Mouse (Mus musculus) midbrain, postnatal 0 days (tissue): ENCODE measurements around the gene Sugct. TPM values are rescaled to one million over a fixed set of nuclear protein-coding genes. Genes with fewer than 3 reads are reported as not detected.

Source experiments
- ATAC-seq: fragments of 200-750 bp; cut with Nextera tagmentation; 2 replicates; pipeline ENCODE4 v1.8.0; 2017; ENCODE audit warnings: moderate number of reproducible peaks, mild to moderate bottlenecking, moderate TSS enrichment, moderate library complexity; ENCODE audit not compliant: low FRiP score
- DNase-seq: peaks from one replicate; pipeline ENCODE4 v3.0.0-alpha.2; 2015; ENCODE audit warnings: low spot score
- H3K27ac ChIP-seq: fragments of 300-500 bp; sonication (generic); 2 replicates; pipeline ENCODE4 v1.5.1; 2014; ENCODE audit warnings: low read depth, mild to moderate bottlenecking, low read length, mixed read lengths
- H3K27me3 ChIP-seq: fragments of 300-500 bp; sonication (generic); 2 replicates; pipeline ENCODE4 v1.6.1; 2014; ENCODE audit warnings: low read length, control low read depth, mixed read lengths; ENCODE audit not compliant: insufficient read depth
- H3K36me3 ChIP-seq: fragments of 300-500 bp; sonication (generic); 2 replicates; pipeline ENCODE4 v1.6.1; 2014; ENCODE audit warnings: low read length, control low read depth, mixed read lengths; ENCODE audit not compliant: insufficient read depth
- H3K4me1 ChIP-seq: fragments of 300-500 bp; sonication (generic); 2 replicates; pipeline ENCODE4 v1.6.1; 2014; ENCODE audit warnings: mild to moderate bottlenecking, control low read depth, antibody characterized with exemption, low read length, mixed read lengths; ENCODE audit not compliant: insufficient read depth
- H3K4me2 ChIP-seq: fragments of 300-500 bp; sonication (generic); 2 replicates; pipeline ENCODE4 v1.6.1; 2014; ENCODE audit warnings: low read depth, mild to moderate bottlenecking, low read length, mixed read lengths; ENCODE audit not compliant: poor library complexity, severe bottlenecking
- H3K4me3 ChIP-seq: fragments of 300-500 bp; sonication (generic); 2 replicates; pipeline ENCODE4 v1.5.1; 2014; ENCODE audit warnings: low read depth, mild to moderate bottlenecking, low read length, moderate library complexity
- H3K9ac ChIP-seq: fragments of 300-500 bp; sonication (generic); replicated peaks from 2 replicates; pipeline ENCODE4 v1.6.1; 2014; ENCODE audit warnings: mild to moderate bottlenecking, low read length, moderate library complexity, mixed read lengths; ENCODE audit not compliant: poor library complexity, severe bottlenecking
- H3K9me3 ChIP-seq: fragments of 300-500 bp; sonication (generic); 2 replicates; pipeline ENCODE4 v1.6.1; 2016; ENCODE audit warnings: low read length, control low read depth
- CTCF ChIP-seq: IDR thresholded peaks from 2 replicates; pipeline ENCODE4 v1.5.1; 2016; ENCODE audit warnings: antibody characterized with exemption, mild to moderate bottlenecking
- WGBS: fragments of 180-500 bp; shearing (Covaris S2); extraction: QIAGEN DNeasy Blood & Tissue Kit; methylation state at CpG from one replicate; pipeline ENCODE4 v1.1.7; 2014; 5-methylcytosine and 5-hydroxymethylcytosine counted together
- polyA plus RNA-seq: library from polyadenylated mRNA; unstranded; fragments of >200 nt; fragmentation: Nextera tagmentation; extraction: Ambion mirVana; gene quantifications from 2 replicates; pipeline ENCODE4 v1.2.1, GENCODE M21; 2015
- total RNA-seq: library from RNA; depleted of rRNA; stranded (reverse); fragments of >200 nt; gene quantifications from 2 replicates; pipeline ENCODE4 v1.2.3, GENCODE M21; 2014; rRNA removed

Sugct gene
- total and polyA plus RNA-seq, 2 experiments from 2014 or later, result 1.5 to 2.9 TPM

DNA sequence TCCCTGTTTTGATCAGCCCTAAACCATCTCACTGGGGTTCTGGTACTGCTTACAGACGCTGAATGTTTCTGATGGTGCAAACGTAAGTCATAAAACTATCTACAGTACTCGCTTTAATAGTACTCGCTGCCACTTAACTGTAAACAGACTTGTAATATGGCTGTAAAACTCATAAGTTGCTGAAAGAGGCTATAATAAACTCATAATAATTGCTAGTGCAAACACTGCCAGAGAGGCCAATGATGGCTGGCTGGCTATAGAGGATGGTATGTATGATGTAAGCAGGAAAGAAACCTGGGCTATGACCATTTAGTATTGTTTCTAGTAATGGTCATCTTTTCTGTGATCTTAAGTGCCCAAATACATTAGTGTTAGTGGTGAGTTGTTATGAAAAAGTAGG is 873.6 kb downstream of the Sugct start:
- Histone ChIP-seq H3K4me1 (no peaks in the 10 kb centered on the region), H3K9me3 (no peaks in the 10 kb centered on the region), H3K4me2 (no peak overlapping the region), H3K27ac (no peak overlapping the region), H3K9ac (no peak overlapping the region), H3K36me3 (no peaks in the 10 kb centered on the region), H3K27me3 (no peaks in the 10 kb centered on the region), H3K4me3 (no peak overlapping the region)
- TF ChIP-seq CTCF, result no peak
- ATAC-seq, result no peak
- WGBS, result 91% methylated on average over 4 of the region's 4 CpGs
- no peak for DNase-seq

DNA sequence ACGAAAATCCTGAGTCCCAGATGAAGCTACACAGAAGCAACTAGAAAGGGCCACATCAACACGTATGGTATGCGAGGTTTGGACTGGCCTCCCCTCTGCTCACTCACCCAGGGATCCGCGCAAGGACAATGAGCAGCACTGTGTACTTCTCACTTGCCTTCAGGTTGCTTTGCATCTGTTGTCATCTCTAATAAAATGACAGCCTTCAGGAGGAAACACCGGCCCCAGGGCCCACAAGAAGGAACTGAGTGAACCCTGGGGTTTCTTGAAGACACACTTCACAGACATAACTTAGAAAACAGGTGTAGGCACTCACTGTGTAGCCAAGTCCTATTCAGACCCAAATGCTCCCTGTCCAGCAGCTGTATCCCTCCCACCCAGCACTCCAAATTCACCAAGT is 877.9 kb downstream of the Sugct start:
- 79% methylated on average over 6 of the region's 6 CpGs for WGBS
- ATAC-seq, result no peak
- no peaks in the 10 kb centered on the region for H3K4me1 ChIP-seq
- no peaks in the 10 kb centered on the region for H3K9me3 ChIP-seq
- H3K36me3 ChIP-seq, result no peaks in the 10 kb centered on the region
- no peaks in the 10 kb centered on the region for H3K27me3 ChIP-seq
- H3K27ac ChIP-seq, result no peak overlapping the region
- no peak overlapping the region for H3K9ac ChIP-seq
- no peak for TF ChIP-seq CTCF
- no peak overlapping the region for H3K4me3 ChIP-seq
- no peak overlapping the region for H3K4me2 ChIP-seq
- DNase-seq, result no peak

DNA sequence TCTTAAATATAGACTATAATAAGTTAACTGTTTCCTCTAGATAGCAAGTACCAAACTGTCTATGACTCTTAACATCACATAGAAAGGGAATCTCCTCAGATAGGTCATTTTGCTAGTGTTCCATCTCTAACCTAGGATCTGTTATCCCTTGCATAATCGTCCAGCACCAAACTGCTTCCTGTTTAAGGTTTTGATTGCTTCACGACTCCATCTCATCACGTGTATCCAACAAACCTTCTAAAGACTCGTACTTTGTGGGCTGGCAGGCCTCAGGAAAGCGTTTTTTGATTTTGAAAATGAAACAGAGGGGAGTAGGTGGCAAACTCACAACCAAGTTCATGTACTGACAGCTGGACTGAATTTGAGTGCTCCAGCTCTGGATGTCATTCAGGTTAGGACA is 878.6 kb downstream of the Sugct start:
- no peaks in the 10 kb centered on the region for H3K9me3 ChIP-seq
- no peak overlapping the region for H3K4me2 ChIP-seq
- TF ChIP-seq CTCF, result no peak
- ATAC-seq (no peak), DNase-seq (no peak)
- H3K9ac ChIP-seq, result no peak overlapping the region
- H3K36me3 ChIP-seq, result no peaks in the 10 kb centered on the region
- H3K4me1 ChIP-seq, result no peaks in the 10 kb centered on the region
- no peaks in the 10 kb centered on the region for H3K27me3 ChIP-seq
- H3K27ac ChIP-seq, result no peak overlapping the region
- 87% methylated on average over 5 of the region's 5 CpGs for WGBS
- H3K4me3 ChIP-seq, result no peak overlapping the region

DNA sequence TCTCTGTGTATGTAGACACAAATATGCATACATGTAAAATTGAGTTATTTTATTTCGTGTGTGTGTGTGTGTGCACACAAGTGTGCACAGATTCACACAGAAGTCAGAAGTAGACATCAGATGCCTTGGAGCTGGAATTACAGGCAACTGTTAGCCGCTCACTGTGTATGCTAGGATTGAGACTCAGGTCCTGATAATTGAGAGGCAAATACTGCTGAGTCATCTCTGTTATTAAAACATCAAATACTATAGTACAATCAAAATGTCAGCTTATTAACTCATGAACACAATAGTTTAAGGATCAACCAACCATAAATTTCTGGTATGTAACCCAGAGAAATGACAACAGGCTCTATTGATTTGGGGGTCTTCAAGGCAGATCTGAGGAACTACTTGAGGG is 883.1 kb downstream of the Sugct start:
- no peaks in the 10 kb centered on the region for H3K4me1 ChIP-seq
- H3K4me3 ChIP-seq, result no peak overlapping the region
- DNase-seq (no peak), ATAC-seq (no peak)
- WGBS, result 89% methylated on average over 2 of the region's 2 CpGs
- no peak overlapping the region for H3K9ac ChIP-seq
- no peaks in the 10 kb centered on the region for H3K9me3 ChIP-seq
- no peak overlapping the region for H3K4me2 ChIP-seq
- TF ChIP-seq CTCF, result no peak
- no peak overlapping the region for H3K27ac ChIP-seq
- no peaks in the 10 kb centered on the region for H3K27me3 ChIP-seq
- no peaks in the 10 kb centered on the region for H3K36me3 ChIP-seq

Other genes with a start within 250 kb of the Sugct start
- gene Mplkip, start 361 bp downstream of the Sugct start, total RNA-seq, result 18.1 and 19.9 TPM in 2 replicates
- 27.3 and 28.3 TPM in 2 replicates for gene Mplkip, start 361 bp downstream of the Sugct start, polyA plus RNA-seq
- 101 and 113 TPM in 2 replicates for gene Cdk13, start 109.5 kb upstream of the Sugct start, total RNA-seq
- gene Cdk13, start 109.5 kb upstream of the Sugct start, polyA plus RNA-seq, result 6.9 and 10.9 TPM in 2 replicates
- gene Rala, start 248.7 kb upstream of the Sugct start, total RNA-seq, result 94.8 and 94.9 TPM in 2 replicates
- 233 and 257 TPM in 2 replicates for gene Rala, start 248.7 kb upstream of the Sugct start, polyA plus RNA-seq